Mouse (Mus musculus) stomach, embryonic 14.5 days (tissue): Measurements from ENCODE around the gene Syn3. TPM values are rescaled to one million over a fixed set of nuclear protein-coding genes. Genes with fewer than 3 reads are reported as not detected.
"Not testable (repeated sequence)": the region's sequence is repeated elsewhere in the genome, so short reads cannot be mapped to it uniquely, and the experiment has no call there.

Experiments
- ATAC-seq: fragments of 200-750 bp; cut with Nextera tagmentation; 2 replicates; pipeline ENCODE4 v1.8.0; 2017; ENCODE audit warnings: low read depth, moderate TSS enrichment; ENCODE audit not compliant: insufficient number of reproducible peaks, insufficient read depth, low FRiP score
- H3K27ac ChIP-seq: fragments of 300-500 bp; sonication (generic); 2 replicates; pipeline ENCODE4 v1.5.1; 2014; ENCODE audit warnings: mild to moderate bottlenecking, low read length, moderate library complexity, mixed read lengths
- H3K27me3 ChIP-seq: fragments of 300-500 bp; sonication (generic); 2 replicates; pipeline ENCODE4 v1.6.1; 2014; ENCODE audit warnings: low read length, control low read depth, mixed read lengths; ENCODE audit not compliant: control insufficient read depth, insufficient read depth
- H3K36me3 ChIP-seq: fragments of 300-500 bp; sonication (generic); 2 replicates; pipeline ENCODE4 v1.6.1; 2014; ENCODE audit warnings: mild to moderate bottlenecking, control low read depth, low read length, moderate library complexity, mixed read lengths; ENCODE audit not compliant: control insufficient read depth, insufficient read depth
- H3K4me1 ChIP-seq: fragments of 300-500 bp; sonication (generic); 2 replicates; pipeline ENCODE4 v1.6.1; 2014; ENCODE audit warnings: low read length, control low read depth, mixed read lengths; ENCODE audit not compliant: control insufficient read depth, insufficient read depth
- H3K4me2 ChIP-seq: fragments of 300-500 bp; sonication (generic); replicated peaks from 2 replicates; pipeline ENCODE4 v1.6.1; 2014; ENCODE audit warnings: low read depth, low read length, control low read depth
- H3K4me3 ChIP-seq: fragments of 300-500 bp; sonication (generic); 2 replicates; pipeline ENCODE4 v1.5.1; 2014; ENCODE audit warnings: low read depth, low read length, control low read depth
- H3K9ac ChIP-seq: fragments of 300-500 bp; sonication (generic); replicated peaks from 2 replicates; pipeline ENCODE4 v1.6.1; 2014; ENCODE audit warnings: low read depth, mild to moderate bottlenecking, control low read depth, low read length, moderate library complexity, mixed read lengths
- H3K9me3 ChIP-seq: fragments of 300-500 bp; sonication (generic); 2 replicates; pipeline ENCODE4 v1.6.1; 2016; ENCODE audit warnings: low read depth, low read length, control low read depth; ENCODE audit not compliant: control insufficient read depth
- WGBS: fragments of 180-500 bp; shearing (Covaris S2); extraction: QIAGEN DNeasy Blood & Tissue Kit; methylation state at CpG from one replicate; pipeline ENCODE4 v1.1.7; 2014; 5-methylcytosine and 5-hydroxymethylcytosine counted together
- polyA plus RNA-seq: library from polyadenylated mRNA; unstranded; fragments of >200 nt; fragmentation: Nextera tagmentation; extraction: Ambion mirVana; gene quantifications from 2 replicates; pipeline ENCODE4 v1.2.1, GENCODE M21; 2014

The Syn3 gene
- polyA plus RNA-seq, 1 experiment from 2014 or later, result 5.8 TPM

GRCm38 (mm10) chr10:86380626-86381025 lies 118.1 kb downstream of the Syn3 start:
- H3K9me3 ChIP-seq, result no peaks in the 10 kb centered on the region
- 39% methylated on average over 2 of the region's 2 CpGs for WGBS
- H3K4me3 ChIP-seq, result no peak overlapping the region
- no peaks in the 10 kb centered on the region for H3K36me3 ChIP-seq
- peak overlapping the region; percentile 6; the same call in 1 of the 2 replicates for H3K27ac ChIP-seq
- no peak overlapping the region for H3K9ac ChIP-seq
- H3K4me2 ChIP-seq, result no peak overlapping the region
- ATAC-seq, result no peak
- no peaks in the 10 kb centered on the region for H3K27me3 ChIP-seq
- H3K4me1 ChIP-seq, result peaks cover 6% of the 10 kb centered on the region

GRCm38 (mm10) chr10:86378803-86379202 lies 119.9 kb downstream of the Syn3 start:
- H3K27me3 ChIP-seq, H3K9ac ChIP-seq, H3K27ac ChIP-seq, H3K4me2 ChIP-seq, H3K9me3 ChIP-seq, ATAC-seq, H3K36me3 ChIP-seq, H3K4me3 ChIP-seq, H3K4me1 ChIP-seq: not testable (repeated sequence)
- 83% methylated on average over 2 of the region's 2 CpGs for WGBS

GRCm38 (mm10) chr10:86376392-86377185 lies 122.1 kb downstream of the Syn3 start:
- Histone ChIP-seq H3K9me3 (no peaks in the 10 kb centered on the region), H3K4me2 (no peak overlapping the region), H3K27ac (no peak overlapping the region), H3K36me3 (no peaks in the 10 kb centered on the region), H3K4me1 (peaks cover 4% of the 10 kb centered on the region), H3K9ac (no peak overlapping the region), H3K27me3 (no peaks in the 10 kb centered on the region), H3K4me3 (no peak overlapping the region)
- peak; percentile 62; the same call in 1 of the 2 replicates for ATAC-seq
- 64% methylated on average over 8 of the region's 8 CpGs for WGBS

DNA sequence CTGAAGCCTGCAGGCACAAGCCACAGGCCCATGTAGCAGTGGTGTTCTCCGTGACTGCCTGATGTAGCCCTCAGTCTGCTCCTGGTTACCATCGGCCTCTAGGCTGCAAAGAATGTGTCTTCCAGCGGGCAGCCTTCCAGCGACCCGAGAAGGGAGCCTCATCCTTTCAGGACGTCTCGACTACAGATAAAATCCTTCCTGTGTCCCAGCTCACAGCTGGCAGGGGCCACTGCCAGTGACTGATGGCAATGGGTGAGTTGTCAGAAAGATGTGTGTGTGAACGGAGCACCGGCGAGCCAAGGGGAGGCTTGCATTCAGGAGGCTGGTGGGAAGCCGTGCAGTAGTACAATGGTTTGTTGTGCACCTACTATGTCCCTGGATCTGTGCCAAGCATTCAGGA lies 122.8 kb downstream of the Syn3 start:
- Histone ChIP-seq H3K27me3 (no peaks in the 10 kb centered on the region), H3K36me3 (no peaks in the 10 kb centered on the region), H3K9me3 (no peaks in the 10 kb centered on the region), H3K9ac (no peak overlapping the region), H3K27ac (no peak overlapping the region), H3K4me2 (no peak overlapping the region), H3K4me1 (no peaks in the 10 kb centered on the region), H3K4me3 (no peak overlapping the region)
- ATAC-seq, result no peak
- 56% methylated on average over 11 of the region's 11 CpGs for WGBS

- 92% methylated on average over 2 of the region's 2 CpGs for WGBS
Measured at GRCm38 (mm10) chr10:86374061-86374460, 124.6 kb downstream of the Syn3 start.

DNA sequence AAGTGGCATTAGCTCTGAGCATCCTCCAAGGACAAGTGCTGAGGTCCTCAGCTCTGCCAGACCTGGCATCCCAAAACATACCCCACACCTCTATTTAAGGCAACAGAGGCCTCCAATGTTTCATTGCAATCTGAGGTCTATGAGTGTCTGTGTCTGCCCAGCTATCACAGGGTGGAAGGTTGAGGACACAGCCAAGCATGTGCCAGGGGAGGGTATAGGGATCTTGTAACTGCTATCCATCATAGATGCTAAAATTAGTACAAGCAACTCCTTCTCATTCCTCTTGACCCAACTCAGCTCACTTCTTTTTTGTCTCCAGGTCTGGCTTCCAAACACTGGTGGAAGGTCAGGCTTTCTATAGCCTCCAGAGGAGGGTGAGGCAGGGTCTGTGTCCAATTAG lies 127.1 kb downstream of the Syn3 start:
- Histone ChIP-seq H3K4me1 (peaks cover 4% of the 10 kb centered on the region; the same call in 1 of the 2 replicates), H3K27ac (no peak overlapping the region), H3K4me3 (no peak overlapping the region), H3K9me3 (no peaks in the 10 kb centered on the region), H3K4me2 (no peak overlapping the region), H3K27me3 (no peaks in the 10 kb centered on the region), H3K9ac (no peak overlapping the region), H3K36me3 (no peaks in the 10 kb centered on the region)
- ATAC-seq, result no peak

More at GRCm38 (mm10) chr10:86374061-86374460, 124.6 kb downstream of the Syn3 start:
- no peak for ATAC-seq
- H3K9me3 ChIP-seq, result no peaks in the 10 kb centered on the region
- H3K9ac ChIP-seq, result no peak overlapping the region
- no peaks in the 10 kb centered on the region for H3K4me1 ChIP-seq
- no peak overlapping the region for H3K4me2 ChIP-seq
- no peaks in the 10 kb centered on the region for H3K36me3 ChIP-seq
- H3K27ac ChIP-seq, result no peak overlapping the region
- H3K4me3 ChIP-seq, result no peak overlapping the region
- no peaks in the 10 kb centered on the region for H3K27me3 ChIP-seq

DNA sequence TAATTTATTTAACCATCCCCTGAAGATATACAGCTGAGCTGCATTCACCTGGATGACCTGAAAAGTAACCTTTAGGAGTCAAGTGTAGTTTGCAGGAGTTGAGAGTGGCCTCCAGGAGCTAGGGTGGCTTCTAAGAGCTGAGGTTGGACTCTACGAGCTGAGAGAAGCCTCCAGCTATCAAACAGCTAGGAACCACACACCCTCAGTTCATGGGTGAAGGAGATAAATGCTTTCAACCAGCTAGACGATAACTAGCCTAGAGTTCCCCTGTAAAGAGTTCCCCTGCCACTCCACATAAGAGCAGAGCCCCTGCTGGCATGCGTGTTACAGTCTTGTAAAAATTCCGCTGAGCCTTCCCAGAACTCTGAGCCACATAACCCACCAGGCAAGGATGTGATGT lies 129.3 kb downstream of the Syn3 start:
- H3K9ac ChIP-seq, result no peak overlapping the region
- peaks cover 13% of the 10 kb centered on the region for H3K4me1 ChIP-seq
- 76% methylated on average over 4 of the region's 4 CpGs for WGBS
- no peak for ATAC-seq
- H3K36me3 ChIP-seq, result no peaks in the 10 kb centered on the region
- H3K4me3 ChIP-seq, result no peak overlapping the region
- H3K4me2 ChIP-seq, result no peak overlapping the region
- H3K27me3 ChIP-seq, result no peaks in the 10 kb centered on the region
- H3K27ac ChIP-seq, result peak overlapping the region; percentile 29; the same call in 1 of the 2 replicates
- H3K9me3 ChIP-seq, result no peaks in the 10 kb centered on the region

GRCm38 (mm10) chr10:86368811-86369210 lies 129.9 kb downstream of the Syn3 start:
- H3K4me2 ChIP-seq, result no peak overlapping the region
- peak; percentile 35; the same call in 1 of the 2 replicates for ATAC-seq
- H3K36me3 ChIP-seq, result no peaks in the 10 kb centered on the region
- H3K9me3 ChIP-seq, result no peaks in the 10 kb centered on the region
- no peaks in the 10 kb centered on the region for H3K27me3 ChIP-seq
- H3K9ac ChIP-seq, result no peak overlapping the region
- no peak overlapping the region for H3K4me3 ChIP-seq
- 40% methylated on average over 12 of the region's 12 CpGs for WGBS
- peaks cover 16% of the 10 kb centered on the region for H3K4me1 ChIP-seq
- H3K27ac ChIP-seq, result no peak overlapping the region; the same call in 1 of the 2 replicates

GRCm38 (mm10) chr10:86367346-86367745 lies 131.3 kb downstream of the Syn3 start:
- H3K4me1 ChIP-seq, result peaks cover 25% of the 10 kb centered on the region
- no peak overlapping the region for H3K27ac ChIP-seq
- WGBS, result 81% methylated on average over 4 of the region's 4 CpGs

More at GRCm38 (mm10) chr10:86367346-86367745, 131.3 kb downstream of the Syn3 start:
- no peak overlapping the region for H3K9ac ChIP-seq
- H3K36me3 ChIP-seq, result no peaks in the 10 kb centered on the region
- H3K4me3 ChIP-seq, result no peak overlapping the region
- no peaks in the 10 kb centered on the region for H3K9me3 ChIP-seq
- no peak overlapping the region for H3K4me2 ChIP-seq
- no peaks in the 10 kb centered on the region for H3K27me3 ChIP-seq
- no peak for ATAC-seq
